Mouse (Mus musculus) embryonic facial prominence, embryonic 15.5 days (tissue): Measurements from ENCODE around the gene Gm5767. TPM values are rescaled to one million over a fixed set of nuclear protein-coding genes. Genes with fewer than 3 reads are reported as not detected.
A peak's percentile ranks its signal among the peaks of the same experiment; 100 is the strongest.

Source experiments
- ATAC-seq: fragments of 200-750 bp; cut with Nextera tagmentation; 2 replicates; pipeline ENCODE4 v1.8.0; 2017; ENCODE audit warnings: low read depth, moderate TSS enrichment; ENCODE audit not compliant: insufficient number of reproducible peaks, low FRiP score, low TSS enrichment
- H3K27ac ChIP-seq: fragments of 300-500 bp; sonication (generic); replicated peaks from 2 replicates; pipeline ENCODE4 v1.5.1; 2015; ENCODE audit warnings: mild to moderate bottlenecking, inconsistent platforms
- H3K27me3 ChIP-seq: fragments of 300-500 bp; sonication (generic); 2 replicates; pipeline ENCODE4 v1.6.1; 2015; ENCODE audit warnings: inconsistent platforms
- H3K36me3 ChIP-seq: fragments of 300-500 bp; sonication (generic); 2 replicates; pipeline ENCODE4 v1.6.1; 2015; ENCODE audit warnings: mild to moderate bottlenecking, inconsistent platforms
- H3K4me1 ChIP-seq: fragments of 300-500 bp; sonication (generic); 2 replicates; pipeline ENCODE4 v1.6.1; 2015; ENCODE audit warnings: inconsistent platforms
- H3K4me2 ChIP-seq: fragments of 300-500 bp; sonication (generic); replicated peaks from 2 replicates; pipeline ENCODE4 v1.6.1; 2015; ENCODE audit warnings: mild to moderate bottlenecking, inconsistent platforms
- H3K4me3 ChIP-seq: fragments of 300-500 bp; sonication (generic); replicated peaks from 2 replicates; pipeline ENCODE4 v1.5.1; 2015; ENCODE audit warnings: mild to moderate bottlenecking, inconsistent platforms
- H3K9ac ChIP-seq: fragments of 300-500 bp; sonication (generic); 2 replicates; pipeline ENCODE4 v1.6.1; 2015; ENCODE audit warnings: inconsistent platforms
- H3K9me3 ChIP-seq: fragments of 300-500 bp; sonication (generic); replicated peaks from 2 replicates; pipeline ENCODE4 v1.6.1; 2016; ENCODE audit warnings: inconsistent platforms
- WGBS: fragments of 180-500 bp; shearing (Covaris S2); methylation state at CpG from one replicate; pipeline ENCODE4 v1.1.7; 2015; 5-methylcytosine and 5-hydroxymethylcytosine counted together
- polyA plus RNA-seq: library from polyadenylated mRNA; unstranded; fragments of >200 nt; fragmentation: Nextera tagmentation; extraction: Ambion mirVana; gene quantifications from 2 replicates; pipeline ENCODE4 v1.2.1, GENCODE M21; 2015

Gm5767 gene
- polyA plus RNA-seq, 1 experiment from 2014 or later: not detected

DNA sequence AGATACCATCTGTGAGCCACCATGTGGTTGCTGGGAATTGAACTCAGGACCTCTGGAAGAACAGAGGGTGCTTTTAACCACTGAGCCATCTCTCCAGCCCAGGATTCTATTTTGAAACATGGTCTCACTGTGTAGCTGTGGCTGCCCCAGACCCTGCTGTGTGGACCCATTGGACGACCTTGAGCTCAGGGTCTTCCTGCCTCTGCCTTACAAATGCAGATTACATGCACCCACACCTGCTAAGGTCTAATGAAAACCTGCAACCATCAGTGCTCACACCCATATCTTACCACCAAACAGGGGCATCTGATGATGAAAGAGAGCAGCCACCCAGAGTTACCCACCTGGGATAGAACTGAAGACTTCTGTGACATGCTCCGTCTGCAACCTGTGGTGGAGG lies 24.3 kb upstream of the Gm5767 start:
- WGBS: 85% methylated on average over 2 of the region's 2 CpGs
- no peak overlapping the region for H3K27ac ChIP-seq
- H3K36me3 ChIP-seq: peaks cover 86% of the 10 kb centered on the region
- no peaks in the 10 kb centered on the region for H3K4me1 ChIP-seq
- no peak for ATAC-seq
- no peaks in the 10 kb centered on the region for H3K27me3 ChIP-seq
- no peak overlapping the region for H3K9ac ChIP-seq
- no peak overlapping the region for H3K4me3 ChIP-seq
- H3K4me2 ChIP-seq: no peak overlapping the region
- H3K9me3 ChIP-seq: no peaks in the 10 kb centered on the region

DNA sequence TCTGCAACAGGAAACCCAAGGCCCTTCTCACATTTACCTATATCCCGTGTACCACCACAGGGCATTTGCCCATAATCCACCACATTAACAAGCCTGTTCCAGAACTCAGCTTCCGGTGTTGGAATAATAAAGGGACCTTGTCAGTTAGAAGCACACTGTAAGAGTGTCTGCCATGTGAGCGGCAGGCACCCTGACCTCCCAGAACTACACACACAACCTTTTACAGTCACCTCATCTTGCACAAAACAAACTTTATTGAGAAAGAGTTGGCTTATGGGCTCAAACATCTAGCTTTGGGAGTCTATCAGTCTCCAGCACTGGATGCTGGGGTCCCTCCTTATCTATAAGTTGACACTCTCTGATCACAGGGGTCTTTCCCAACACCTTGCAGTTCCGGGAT lies 22.2 kb upstream of the Gm5767 start:
- peaks cover 79% of the 10 kb centered on the region for H3K36me3 ChIP-seq
- 76% methylated on average over 4 of the region's 4 CpGs for WGBS
- no peak overlapping the region for H3K4me2 ChIP-seq
- no peaks in the 10 kb centered on the region for H3K9me3 ChIP-seq
- H3K4me3 ChIP-seq: no peak overlapping the region
- ATAC-seq: no peak
- no peaks in the 10 kb centered on the region for H3K27me3 ChIP-seq
- H3K9ac ChIP-seq: no peak overlapping the region
- H3K4me1 ChIP-seq: no peaks in the 10 kb centered on the region
- H3K27ac ChIP-seq: no peak overlapping the region

DNA sequence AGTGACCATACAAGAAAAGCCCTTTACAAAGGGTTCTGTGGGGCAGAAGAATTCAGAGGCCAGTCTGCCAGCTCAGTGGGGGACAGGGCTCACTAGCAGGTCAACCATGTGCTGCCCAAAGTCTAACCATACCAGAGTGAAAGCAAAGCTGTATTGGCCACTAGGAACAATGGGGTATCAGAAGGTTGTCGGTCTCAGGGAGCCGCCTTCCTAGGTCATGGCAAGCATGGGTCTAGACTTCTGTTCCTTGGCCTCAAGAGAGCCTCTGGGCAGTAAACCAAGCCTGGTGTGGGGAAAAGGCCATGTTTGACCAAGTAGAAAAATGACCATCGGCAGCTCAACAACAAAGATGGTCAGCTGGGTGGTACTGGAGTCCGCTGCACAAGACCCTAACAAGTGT lies 21.8 kb upstream of the Gm5767 start:
- Histone ChIP-seq H3K27ac (no peak overlapping the region), H3K27me3 (no peaks in the 10 kb centered on the region), H3K9me3 (no peaks in the 10 kb centered on the region), H3K4me3 (no peak overlapping the region), H3K9ac (no peak overlapping the region), H3K36me3 (peaks cover 80% of the 10 kb centered on the region), H3K4me1 (no peaks in the 10 kb centered on the region), H3K4me2 (no peak overlapping the region)
- no peak for ATAC-seq
- WGBS: 95% methylated on average over 4 of the region's 4 CpGs

GRCm38 (mm10) chr16:8663022-8663421 lies 17.5 kb upstream of the Gm5767 start:
- H3K9me3 ChIP-seq: no peaks in the 10 kb centered on the region
- no peaks in the 10 kb centered on the region for H3K27me3 ChIP-seq
- H3K4me3 ChIP-seq: no peak overlapping the region
- H3K4me1 ChIP-seq: peaks cover 15% of the 10 kb centered on the region
- ATAC-seq: no peak
- WGBS: 69% methylated on average over 2 of the region's 2 CpGs
- H3K27ac ChIP-seq: no peak overlapping the region
- H3K36me3 ChIP-seq: peaks cover 43% of the 10 kb centered on the region
- H3K9ac ChIP-seq: no peak overlapping the region
- H3K4me2 ChIP-seq: no peak overlapping the region

DNA sequence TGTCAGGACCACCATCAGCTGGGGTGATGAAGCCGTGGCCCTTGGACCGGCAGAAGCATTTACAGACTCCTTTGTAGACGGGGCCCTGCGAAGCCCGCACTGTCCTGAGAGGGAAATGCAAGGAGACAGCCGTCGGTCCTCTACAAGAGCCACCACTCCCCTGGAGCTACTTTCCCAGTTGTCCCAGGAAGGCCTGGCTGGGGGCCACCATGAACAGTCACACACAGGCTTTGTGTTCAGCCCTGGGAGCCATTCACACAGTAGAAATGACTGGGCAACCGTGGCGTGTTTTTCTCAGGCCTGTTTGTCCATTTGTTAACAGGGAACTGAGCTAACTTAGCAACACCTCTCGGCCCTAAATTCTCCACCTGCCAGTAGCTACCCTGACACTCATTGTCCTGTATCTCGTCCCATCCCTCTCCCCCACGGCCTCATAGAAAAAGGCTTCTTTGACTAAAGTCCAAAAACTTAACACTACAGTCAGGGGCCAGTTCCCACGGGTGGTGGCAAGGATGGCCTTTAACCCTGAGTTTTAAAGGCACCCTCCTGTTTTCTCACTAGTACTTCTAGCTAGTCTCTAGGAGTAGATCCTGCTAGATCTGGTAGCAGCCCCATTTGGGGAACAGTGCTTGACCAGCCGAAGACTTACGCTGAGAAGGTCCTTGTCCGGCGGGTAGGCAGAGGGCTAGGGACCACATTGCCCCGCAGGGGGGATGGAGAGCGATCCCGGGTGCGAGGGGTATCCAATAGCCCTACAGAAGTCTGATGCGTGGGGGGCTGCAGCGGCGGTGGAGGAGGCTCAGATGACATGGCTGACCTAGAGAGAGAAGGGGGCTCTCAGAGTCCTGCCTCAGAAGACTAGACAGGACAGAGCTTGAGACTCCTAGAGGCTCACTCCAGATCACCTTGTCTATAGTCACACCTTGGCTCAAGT lies 16.7 kb upstream of the Gm5767 start:
- Histone ChIP-seq H3K9me3 (no peaks in the 10 kb centered on the region), H3K9ac (no peak overlapping the region), H3K36me3 (peaks cover 37% of the 10 kb centered on the region), H3K4me2 (no peak overlapping the region), H3K27ac (no peak overlapping the region), H3K27me3 (no peaks in the 10 kb centered on the region), H3K4me3 (no peak overlapping the region), H3K4me1 (peaks cover 24% of the 10 kb centered on the region)
- ATAC-seq: no peak
- 87% methylated on average over 24 of the region's 24 CpGs for WGBS

DNA sequence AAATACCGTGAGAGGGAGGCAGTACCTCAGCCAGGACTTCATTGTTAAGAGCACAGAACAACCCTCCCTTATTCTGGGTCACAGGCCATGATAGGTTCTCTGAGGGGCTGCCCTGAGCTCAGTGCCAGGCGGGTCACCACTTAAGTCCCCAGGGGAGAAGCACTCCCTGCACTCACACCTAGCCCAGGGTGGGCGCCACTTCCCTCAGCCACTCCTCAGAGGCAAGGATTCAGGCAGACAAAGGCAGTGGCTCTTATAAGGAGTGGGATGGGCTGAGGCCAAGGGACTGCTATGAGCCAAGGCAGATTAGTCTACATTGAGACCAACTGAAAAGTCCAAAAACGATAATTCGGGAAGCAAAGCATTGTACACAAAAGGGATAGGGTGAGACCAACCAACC lies 15.2 kb upstream of the Gm5767 start:
- no peak for ATAC-seq
- Histone ChIP-seq H3K9me3 (no peaks in the 10 kb centered on the region), H3K4me3 (no peak overlapping the region), H3K36me3 (peaks cover 24% of the 10 kb centered on the region), H3K27ac (no peak overlapping the region), H3K27me3 (no peaks in the 10 kb centered on the region), H3K4me1 (peaks cover 39% of the 10 kb centered on the region), H3K4me2 (no peak overlapping the region), H3K9ac (no peak overlapping the region)
- 81% methylated on average over 5 of the region's 5 CpGs for WGBS

GRCm38 (mm10) chr16:8666452-8666851 lies 14.1 kb upstream of the Gm5767 start:
- ATAC-seq: no peak
- Histone ChIP-seq H3K9ac (no peak overlapping the region), H3K36me3 (peaks cover 19% of the 10 kb centered on the region), H3K9me3 (no peaks in the 10 kb centered on the region), H3K27ac (no peak overlapping the region), H3K4me2 (no peak overlapping the region), H3K4me1 (peaks cover 48% of the 10 kb centered on the region), H3K27me3 (no peaks in the 10 kb centered on the region), H3K4me3 (no peak overlapping the region)
- 50% methylated on average over 2 of the region's 2 CpGs for WGBS

- Histone ChIP-seq H3K9ac (no peak overlapping the region), H3K4me3 (no peak overlapping the region), H3K4me1 (peaks cover 50% of the 10 kb centered on the region), H3K4me2 (no peak overlapping the region), H3K36me3 (peaks cover 14% of the 10 kb centered on the region; the same call in 1 of the 2 replicates), H3K27me3 (no peaks in the 10 kb centered on the region), H3K27ac (no peak overlapping the region), H3K9me3 (no peaks in the 10 kb centered on the region)
- no peak for ATAC-seq
- WGBS: 86% methylated on average over 7 of the region's 7 CpGs
These were observed 13.3 kb upstream of the Gm5767 start for GRCm38 (mm10) chr16:8667261-8667660.

- Histone ChIP-seq H3K36me3 (peaks cover 10% of the 10 kb centered on the region; the same call in 1 of the 2 replicates), H3K9ac (no peak overlapping the region), H3K27ac (0 out of 2 replicates have a peak overlapping the region, but pooled peaks have one; percentile 17), H3K4me1 (peaks cover 50% of the 10 kb centered on the region), H3K4me2 (no peak overlapping the region), H3K27me3 (no peaks in the 10 kb centered on the region), H3K9me3 (no peaks in the 10 kb centered on the region), H3K4me3 (no peak overlapping the region)
- no peak for ATAC-seq
- WGBS: 73% methylated on average over 4 of the region's 4 CpGs
These were observed 12.8 kb upstream of the Gm5767 start for GRCm38 (mm10) chr16:8667814-8668213.

DNA sequence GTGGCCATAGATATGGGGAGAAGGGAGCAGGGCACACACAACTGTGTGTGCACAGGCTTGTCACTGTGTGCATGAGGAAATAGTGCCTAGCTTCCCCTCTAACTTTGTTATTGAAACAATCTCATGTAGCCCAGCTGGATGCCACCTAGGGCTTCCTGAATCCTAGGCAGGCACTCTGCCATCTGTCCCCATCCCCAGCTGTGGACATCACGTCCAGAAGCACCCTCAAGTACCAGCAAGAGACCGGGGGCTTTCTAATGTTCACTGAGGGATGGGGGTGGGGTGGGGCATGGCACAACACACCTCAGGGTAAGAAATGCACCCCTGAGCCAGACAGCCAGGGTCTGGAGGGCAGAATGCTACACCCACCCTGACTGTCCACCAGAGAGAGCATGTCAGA lies 12.2 kb upstream of the Gm5767 start:
- H3K36me3 ChIP-seq: 0 out of 2 replicates have a peak, but pooled peaks cover 6% of the 10 kb centered on the region
- H3K4me2 ChIP-seq: no peak overlapping the region
- no peaks in the 10 kb centered on the region for H3K27me3 ChIP-seq
- H3K4me1 ChIP-seq: peaks cover 50% of the 10 kb centered on the region
- WGBS: 86% methylated on average over 2 of the region's 2 CpGs
- H3K9me3 ChIP-seq: no peaks in the 10 kb centered on the region
- ATAC-seq: no peak
- H3K9ac ChIP-seq: no peak overlapping the region
- no peak overlapping the region for H3K4me3 ChIP-seq
- H3K27ac ChIP-seq: no peak overlapping the region

GRCm38 (mm10) chr16:8669432-8669831 lies 11.1 kb upstream of the Gm5767 start:
- H3K9ac ChIP-seq: no peak overlapping the region
- WGBS: 53% methylated on average over 5 of the region's 5 CpGs
- H3K4me1 ChIP-seq: peaks cover 50% of the 10 kb centered on the region

More at GRCm38 (mm10) chr16:8669432-8669831, 11.1 kb upstream of the Gm5767 start:
- H3K36me3 ChIP-seq: no peaks in the 10 kb centered on the region
- no peak overlapping the region for H3K27ac ChIP-seq
- peak overlapping the region; percentile 71 for H3K4me2 ChIP-seq
- no peak overlapping the region for H3K4me3 ChIP-seq
- no peaks in the 10 kb centered on the region for H3K9me3 ChIP-seq
- H3K27me3 ChIP-seq: 0 out of 2 replicates have a peak, but pooled peaks cover 3% of the 10 kb centered on the region
- ATAC-seq: no peak
